Comparison of ENCODE assay signal across 18 mouse cellular contexts in genomic region chr10:65847622-65848021, GRCm38 (mm10).
DNase-seq lines count a peak whose midpoint lies in the region; ATAC-seq and TF ChIP-seq lines count a peak whose summit lies in the region.
"Had no signal": no experiment of that assay in that cellular context is flagged by ENCODE, and none has a peak within 500 bp of the region (broad histone marks: within the 10 kb centered on the region; RNA-seq: fewer than 3 reads in every experiment).

No protein-coding gene starts in this region.

- DNase-seq in forebrain, embryonic 14.5 days (ENCODE audit: low spot score), result peak; percentile 10
- DNase-seq in brain, embryonic 14.5 days (ENCODE audit: low read depth), result peak; percentile 6
- no peak for DNase-seq in lung, adult 2 months
- DNase-seq in left cerebral cortex, postnatal 14 days (ENCODE audit: low spot score in 2 of 2), result no peak
- DNase-seq: adrenal gland, adult 2 months; adrenal gland, postnatal 10 days; adrenal gland, postnatal 25 days; cerebellum, adult 11 months; cerebellum, adult 18-20 months; cerebellum, adult 8-10 months; cerebellum, postnatal 10 days; cerebellum, postnatal 25 days; forebrain, postnatal 0 days had no signal

- H3K4me3 ChIP-seq in forebrain, embryonic 14.5 days (ENCODE audit: low read depth, low read length), result no peak overlapping the region
- H3K4me3 ChIP-seq in forebrain, embryonic 15.5 days, result no peak overlapping the region
- no peak overlapping the region for H3K4me3 ChIP-seq in intestine, embryonic 15.5 days (replicated peaks)
- H3K4me3 ChIP-seq in lung, adult 2 months (replicated peaks; ENCODE audit: extremely low read depth, low read depth, low read length), result no peak overlapping the region
- H3K4me3 ChIP-seq: embryonic facial prominence, embryonic 10.5 days; embryonic facial prominence, embryonic 12.5 days; forebrain, embryonic 13.5 days had no signal

- intact Hi-C loops in left cerebral cortex, postnatal 14 days (cut with DNase I), result no loop called here

- TF ChIP-seq POLR2A in brain, embryonic 14.5 days (IDR thresholded peaks at IDR 0.05; ENCODE audit: borderline replicate concordance, extremely low read depth, insufficient read depth, insufficient read length, poor library complexity, severe bottlenecking), result no peak
- no peak for TF ChIP-seq POLR2A in lung, adult 2 months (IDR thresholded peaks at IDR 0.05; ENCODE audit: borderline replicate concordance, extremely low read depth, low read depth, low read length)

- WGBS in forebrain, embryonic 14.5 days, result 91% methylated on average over 1 of the region's 1 CpGs
- WGBS in forebrain, embryonic 15.5 days, result 83% methylated on average over 1 of the region's 1 CpGs
- WGBS in intestine, embryonic 15.5 days, result 48% methylated on average over 1 of the region's 1 CpGs
- WGBS in lung, adult 2 months, result 73% methylated on average over 1 of the region's 1 CpGs

- no peaks in the 10 kb centered on the region for H3K36me3 ChIP-seq in forebrain, embryonic 14.5 days (ENCODE audit: control insufficient read depth, insufficient read depth, low read length)
- no peaks in the 10 kb centered on the region for H3K36me3 ChIP-seq in forebrain, embryonic 15.5 days
- no peaks in the 10 kb centered on the region for H3K36me3 ChIP-seq in intestine, embryonic 15.5 days
- H3K36me3 ChIP-seq: embryonic facial prominence, embryonic 10.5 days; embryonic facial prominence, embryonic 12.5 days had no signal

- no peak for TF ChIP-seq CTCF in brain, embryonic 14.5 days (IDR thresholded peaks at IDR 0.05; ENCODE audit: borderline replicate concordance, extremely low read depth, insufficient read depth, insufficient read length)
- TF ChIP-seq CTCF in lung, adult 2 months (IDR thresholded peaks at IDR 0.05; ENCODE audit: insufficient read depth, low read length), result no peak

- H3K27me3 ChIP-seq in forebrain, embryonic 14.5 days (replicated peaks; ENCODE audit: control insufficient read depth, insufficient read depth, low read length), result no peaks in the 10 kb centered on the region
- H3K27me3 ChIP-seq in forebrain, embryonic 15.5 days, result no peaks in the 10 kb centered on the region
- H3K27me3 ChIP-seq in intestine, embryonic 15.5 days (replicated peaks), result no peaks in the 10 kb centered on the region
- H3K27me3 ChIP-seq: embryonic facial prominence, embryonic 12.5 days; forebrain, embryonic 13.5 days had no signal

- H3K27ac ChIP-seq in forebrain, embryonic 14.5 days (ENCODE audit: low read depth, low read length), result no peak overlapping the region
- H3K27ac ChIP-seq in forebrain, embryonic 15.5 days (replicated peaks), result no peak overlapping the region
- no peak overlapping the region for H3K27ac ChIP-seq in intestine, embryonic 15.5 days
- H3K27ac ChIP-seq: embryonic facial prominence, embryonic 10.5 days; embryonic facial prominence, embryonic 12.5 days; forebrain, embryonic 13.5 days had no signal

- no peaks in the 10 kb centered on the region for H3K9me3 ChIP-seq in forebrain, embryonic 14.5 days (replicated peaks; ENCODE audit: control insufficient read depth, low read length)
- H3K9me3 ChIP-seq in forebrain, embryonic 15.5 days, result no peaks in the 10 kb centered on the region
- no peaks in the 10 kb centered on the region for H3K9me3 ChIP-seq in intestine, embryonic 15.5 days
- H3K9me3 ChIP-seq: embryonic facial prominence, embryonic 10.5 days; embryonic facial prominence, embryonic 12.5 days; forebrain, embryonic 13.5 days had no signal

- no peak overlapping the region for H3K4me2 ChIP-seq in forebrain, embryonic 14.5 days (ENCODE audit: low read length)
- H3K4me2 ChIP-seq in forebrain, embryonic 15.5 days (replicated peaks), result no peak overlapping the region
- H3K4me2 ChIP-seq in intestine, embryonic 15.5 days (replicated peaks), result no peak overlapping the region
- H3K4me2 ChIP-seq: embryonic facial prominence, embryonic 12.5 days; forebrain, embryonic 13.5 days had no signal

- no peak overlapping the region for H3K9ac ChIP-seq in forebrain, embryonic 14.5 days (ENCODE audit: low read length)
- H3K9ac ChIP-seq in forebrain, embryonic 15.5 days (replicated peaks), result no peak overlapping the region
- H3K9ac ChIP-seq in intestine, embryonic 15.5 days, result no peak overlapping the region
- H3K9ac ChIP-seq: embryonic facial prominence, embryonic 12.5 days; forebrain, embryonic 13.5 days; forebrain, postnatal 0 days had no signal

- no peaks in the 10 kb centered on the region for H3K4me1 ChIP-seq in forebrain, embryonic 14.5 days (ENCODE audit: control insufficient read depth, insufficient read depth, low read length)
- H3K4me1 ChIP-seq in forebrain, embryonic 15.5 days, result no peaks in the 10 kb centered on the region
- no peaks in the 10 kb centered on the region for H3K4me1 ChIP-seq in intestine, embryonic 15.5 days (replicated peaks)
- no peaks in the 10 kb centered on the region for H3K4me1 ChIP-seq in lung, adult 2 months (ENCODE audit: control insufficient read depth, insufficient read depth, low read length)
- H3K4me1 ChIP-seq: embryonic facial prominence, embryonic 10.5 days; embryonic facial prominence, embryonic 12.5 days; forebrain, embryonic 13.5 days had no signal

- ATAC-seq in forebrain, embryonic 14.5 days, result no peak
- ATAC-seq in forebrain, embryonic 15.5 days (replicated peaks), result no peak
- ATAC-seq in intestine, embryonic 15.5 days, result peak; percentile 66; the same call in 1 of the 2 replicates
- ATAC-seq: forebrain, embryonic 13.5 days; forebrain, postnatal 0 days had no signal

Comparison
In these comparisons a context has a peak if more than half of its experiments do, and no peak if none do; other contexts are left out.
1. DNase-seq: peak in forebrain, embryonic 14.5 days (single experiment) and brain, embryonic 14.5 days (single experiment); none in lung, adult 2 months (single experiment) and left cerebral cortex, postnatal 14 days (0 of 2).